Mouse (Mus musculus): ENCODE measurements around the gene Pnpla8. TPM values are rescaled to one million over a fixed set of nuclear protein-coding genes. Genes with fewer than 3 reads are reported as not detected.
A peak's percentile ranks its signal among the peaks of the same experiment; 100 is the strongest.
"Not testable (repeated sequence)": the region's sequence is repeated elsewhere in the genome, so short reads cannot be mapped to it uniquely, and the experiment has no call there.

The Pnpla8 gene
- polyA plus RNA-seq (2012; rRNA removed) (23.8 and 29.6 TPM in 2 replicates), polyA plus RNA-seq (2014; fragmentation: Nextera tagmentation; extraction: Ambion mirVana) (63.8 and 71.9 TPM in 2 replicates)

GRCm38 (mm10) chr12:44221070-44221469, at the start of gene Pnpla8:
Gene Pnpla8 (plus strand): TSS chr12:44221370.
- not testable (repeated sequence) for H3K4me1 ChIP-seq (ENCODE audit: control insufficient read depth, insufficient read depth, low read length); H3K27me3 ChIP-seq (ENCODE audit: control insufficient read depth, insufficient read depth, low read length); ATAC-seq (ENCODE audit: low FRiP score, low read depth); DNase-seq (ENCODE audit: low spot score); H3K36me3 ChIP-seq (ENCODE audit: control insufficient read depth, insufficient read depth, low read length); H3K27ac ChIP-seq (replicated peaks; ENCODE audit: low read depth, low read length); H3K9me3 ChIP-seq (ENCODE audit: control insufficient read depth, low read length)
- Histone ChIP-seq H3K4me3 (replicated peaks; ENCODE audit: low read length) (peak within 1 kb of the TSS; percentile 58), H3K9ac (ENCODE audit: low read depth, low read length, severe bottlenecking) (peak within 1 kb of the TSS; percentile 64), H3K4me2 (replicated peaks; ENCODE audit: low read depth, low read length, severe bottlenecking) (peak within 1 kb of the TSS; percentile 83)
- WGBS = 77% methylated on average over 2 of the region's 2 CpGs

GRCm38 (mm10) chr12:44176331-44177037, 44.7 kb upstream of the Pnpla8 start:
- ATAC-seq (ENCODE audit: low FRiP score, low read depth) (no peak), DNase-seq (ENCODE audit: low spot score) (no peak)
- Histone ChIP-seq H3K4me1 (ENCODE audit: control insufficient read depth, insufficient read depth, low read length) (no peaks in the 10 kb centered on the region), H3K9me3 (ENCODE audit: control insufficient read depth, low read length) (no peaks in the 10 kb centered on the region), H3K27ac (replicated peaks; ENCODE audit: low read depth, low read length) (no peak overlapping the region), H3K4me2 (replicated peaks; ENCODE audit: low read depth, low read length, severe bottlenecking) (no peak overlapping the region), H3K4me3 (replicated peaks; ENCODE audit: low read length) (no peak overlapping the region), H3K36me3 (ENCODE audit: control insufficient read depth, insufficient read depth, low read length) (no peaks in the 10 kb centered on the region), H3K27me3 (ENCODE audit: control insufficient read depth, insufficient read depth, low read length) (no peaks in the 10 kb centered on the region), H3K9ac (ENCODE audit: low read depth, low read length, severe bottlenecking) (no peak overlapping the region)
- no peak for TF ChIP-seq POLR2A (IDR thresholded peaks at IDR 0.05; ENCODE audit: borderline replicate concordance, extremely low read depth, insufficient read depth, insufficient read length)
- WGBS = 48% methylated on average over 10 of the region's 10 CpGs

GRCm38 (mm10) chr12:44177038-44177355, 44.2 kb upstream of the Pnpla8 start:
- Histone ChIP-seq H3K27me3 (ENCODE audit: control insufficient read depth, insufficient read depth, low read length) (no peaks in the 10 kb centered on the region), H3K9ac (ENCODE audit: low read depth, low read length, severe bottlenecking) (no peak overlapping the region), H3K4me1 (ENCODE audit: control insufficient read depth, insufficient read depth, low read length) (no peaks in the 10 kb centered on the region), H3K4me3 (replicated peaks; ENCODE audit: low read length) (no peak overlapping the region), H3K27ac (replicated peaks; ENCODE audit: low read depth, low read length) (no peak overlapping the region), H3K4me2 (replicated peaks; ENCODE audit: low read depth, low read length, severe bottlenecking) (no peak overlapping the region), H3K9me3 (ENCODE audit: control insufficient read depth, low read length) (no peaks in the 10 kb centered on the region), H3K36me3 (ENCODE audit: control insufficient read depth, insufficient read depth, low read length) (no peaks in the 10 kb centered on the region)
- DNase-seq (ENCODE audit: low spot score) = no peak
- no peak for ATAC-seq (ENCODE audit: low FRiP score, low read depth)
- WGBS = 83% methylated on average over 2 of the region's 2 CpGs
- TF ChIP-seq POLR2A (IDR thresholded peaks at IDR 0.05; ENCODE audit: borderline replicate concordance, extremely low read depth, insufficient read depth, insufficient read length) = no peak

GRCm38 (mm10) chr12:44181081-44181982, 39.8 kb upstream of the Pnpla8 start:
- TF ChIP-seq POLR2A (IDR thresholded peaks at IDR 0.05; ENCODE audit: borderline replicate concordance, extremely low read depth, insufficient read depth, insufficient read length) = no peak
- Histone ChIP-seq H3K36me3 (ENCODE audit: control insufficient read depth, insufficient read depth, low read length) (no peaks in the 10 kb centered on the region), H3K4me2 (replicated peaks; ENCODE audit: low read depth, low read length, severe bottlenecking) (no peak overlapping the region), H3K9ac (ENCODE audit: low read depth, low read length, severe bottlenecking) (no peak overlapping the region), H3K27ac (replicated peaks; ENCODE audit: low read depth, low read length) (no peak overlapping the region), H3K4me3 (replicated peaks; ENCODE audit: low read length) (no peak overlapping the region), H3K27me3 (ENCODE audit: control insufficient read depth, insufficient read depth, low read length) (no peaks in the 10 kb centered on the region), H3K4me1 (ENCODE audit: control insufficient read depth, insufficient read depth, low read length) (no peaks in the 10 kb centered on the region), H3K9me3 (ENCODE audit: control insufficient read depth, low read length) (no peaks in the 10 kb centered on the region)
- ATAC-seq (ENCODE audit: low FRiP score, low read depth) (peak; percentile 47; the same call in 1 of the 2 replicates), DNase-seq (ENCODE audit: low spot score) (peak; percentile 66)
- 52% methylated on average over 9 of the region's 9 CpGs for WGBS

- Histone ChIP-seq H3K9ac (ENCODE audit: low read depth, low read length, severe bottlenecking) (no peak overlapping the region), H3K4me2 (replicated peaks; ENCODE audit: low read depth, low read length, severe bottlenecking) (no peak overlapping the region), H3K36me3 (ENCODE audit: control insufficient read depth, insufficient read depth, low read length) (no peaks in the 10 kb centered on the region), H3K27ac (replicated peaks; ENCODE audit: low read depth, low read length) (no peak overlapping the region), H3K27me3 (ENCODE audit: control insufficient read depth, insufficient read depth, low read length) (no peaks in the 10 kb centered on the region), H3K4me3 (replicated peaks; ENCODE audit: low read length) (no peak overlapping the region), H3K4me1 (ENCODE audit: control insufficient read depth, insufficient read depth, low read length) (no peaks in the 10 kb centered on the region), H3K9me3 (ENCODE audit: control insufficient read depth, low read length) (no peaks in the 10 kb centered on the region)
- WGBS = 53% methylated on average over 4 of the region's 4 CpGs
- ATAC-seq (ENCODE audit: low FRiP score, low read depth) (no peak), DNase-seq (ENCODE audit: low spot score) (no peak)
- no peak for TF ChIP-seq POLR2A (IDR thresholded peaks at IDR 0.05; ENCODE audit: borderline replicate concordance, extremely low read depth, insufficient read depth, insufficient read length)
Observed at GRCm38 (mm10) chr12:44197873-44198525, 23.2 kb upstream of the Pnpla8 start.
